Mouse (Mus musculus): ENCODE measurements at regions not wholly inside any gene's neighbourhood (a gene's known extent, or its start where the extent isn't known, plus 50 kb on each side); places are given as distances from the start of the nearest gene placed in this dataset.
"Not testable (repeated sequence)": the region's sequence is repeated elsewhere in the genome, so short reads cannot be mapped to it uniquely, and the experiment has no call there.

- H3K4me3 ChIP-seq (ENCODE audit: low read depth, low read length): no peak overlapping the region
- no peak overlapping the region for H3K9ac ChIP-seq (ENCODE audit: low read depth, low read length)
- H3K4me2 ChIP-seq (ENCODE audit: low read depth, low read length): no peak overlapping the region
- no peaks in the 10 kb centered on the region for H3K4me1 ChIP-seq (ENCODE audit: control insufficient read depth, low read depth, low read length)
- H3K36me3 ChIP-seq (ENCODE audit: control insufficient read depth, insufficient read depth): no peaks in the 10 kb centered on the region
- no peak overlapping the region for H3K27ac ChIP-seq (ENCODE audit: low read length)
- H3K27me3 ChIP-seq (ENCODE audit: control insufficient read depth, insufficient read depth, low read depth, low read length): no peaks in the 10 kb centered on the region
- ATAC-seq (ENCODE audit: low read depth): no peak
- H3K9me3 ChIP-seq (replicated peaks; ENCODE audit: control insufficient read depth, low read length): no peaks in the 10 kb centered on the region
- whole genome bisulfite sequencing (ENCODE audit: insufficient replicate concordance): 62% methylated on average over 14 of the region's 14 CpGs
Measured at GRCm38 (mm10) chr10:69045275-69045674, 106.0 kb upstream of the Rhobtb1 start.

- no peaks in the 10 kb centered on the region for H3K36me3 ChIP-seq (ENCODE audit: control insufficient read depth, insufficient read depth)
- H3K9me3 ChIP-seq (replicated peaks; ENCODE audit: control insufficient read depth, low read length): no peaks in the 10 kb centered on the region
- H3K4me1 ChIP-seq (ENCODE audit: control insufficient read depth, low read depth, low read length): no peaks in the 10 kb centered on the region
- no peak overlapping the region for H3K4me2 ChIP-seq (ENCODE audit: low read depth, low read length)
- no peaks in the 10 kb centered on the region for H3K27me3 ChIP-seq (ENCODE audit: control insufficient read depth, insufficient read depth, low read depth, low read length)
- no peak overlapping the region for H3K9ac ChIP-seq (ENCODE audit: low read depth, low read length)
- WGBS (ENCODE audit: insufficient replicate concordance): 55% methylated on average over 10 of the region's 10 CpGs
- no peak overlapping the region for H3K4me3 ChIP-seq (ENCODE audit: low read depth, low read length)
- no peak overlapping the region for H3K27ac ChIP-seq (ENCODE audit: low read length)
- no peak for ATAC-seq (ENCODE audit: low read depth)
Measured at GRCm38 (mm10) chr10:69046008-69046555, 105.2 kb upstream of the Rhobtb1 start.

- no peak for ATAC-seq (ENCODE audit: low read depth)
- Histone ChIP-seq H3K4me1 (ENCODE audit: control insufficient read depth, low read depth, low read length) (no peaks in the 10 kb centered on the region), H3K27me3 (ENCODE audit: control insufficient read depth, insufficient read depth, low read depth, low read length) (no peaks in the 10 kb centered on the region), H3K4me3 (ENCODE audit: low read depth, low read length) (no peak overlapping the region), H3K9ac (ENCODE audit: low read depth, low read length) (no peak overlapping the region), H3K9me3 (replicated peaks; ENCODE audit: control insufficient read depth, low read length) (no peaks in the 10 kb centered on the region), H3K36me3 (ENCODE audit: control insufficient read depth, insufficient read depth) (no peaks in the 10 kb centered on the region), H3K4me2 (ENCODE audit: low read depth, low read length) (no peak overlapping the region), H3K27ac (ENCODE audit: low read length) (no peak overlapping the region)
- WGBS (ENCODE audit: insufficient replicate concordance): 52% methylated on average over 11 of the region's 11 CpGs
Measured at GRCm38 (mm10) chr10:69078008-69078407, 73.2 kb upstream of the Rhobtb1 start.

- Histone ChIP-seq H3K36me3 (ENCODE audit: control insufficient read depth, insufficient read depth) (no peaks in the 10 kb centered on the region), H3K27me3 (ENCODE audit: control insufficient read depth, insufficient read depth, low read depth, low read length) (no peaks in the 10 kb centered on the region), H3K4me1 (ENCODE audit: control insufficient read depth, low read depth, low read length) (no peaks in the 10 kb centered on the region), H3K4me3 (ENCODE audit: low read depth, low read length) (no peak overlapping the region), H3K4me2 (ENCODE audit: low read depth, low read length) (no peak overlapping the region), H3K9me3 (replicated peaks; ENCODE audit: control insufficient read depth, low read length) (no peaks in the 10 kb centered on the region), H3K9ac (ENCODE audit: low read depth, low read length) (no peak overlapping the region), H3K27ac (ENCODE audit: low read length) (no peak overlapping the region)
- WGBS (ENCODE audit: insufficient replicate concordance): 54% methylated on average over 1 of the region's 1 CpGs
- ATAC-seq (ENCODE audit: low read depth): no peak
Measured at GRCm38 (mm10) chr10:69086184-69086583, 65.0 kb upstream of the Rhobtb1 start.

GRCm38 (mm10) chr10:69091872-69092271, 59.4 kb upstream of the Rhobtb1 start:
- H3K9ac ChIP-seq (ENCODE audit: low read depth, low read length): no peak overlapping the region
- H3K27ac ChIP-seq (ENCODE audit: low read length): no peak overlapping the region
- H3K36me3 ChIP-seq (ENCODE audit: control insufficient read depth, insufficient read depth): no peaks in the 10 kb centered on the region
- ATAC-seq (ENCODE audit: low read depth): no peak
- WGBS (ENCODE audit: insufficient replicate concordance): 19% methylated on average over 3 of the region's 3 CpGs
- H3K4me3 ChIP-seq (ENCODE audit: low read depth, low read length): no peak overlapping the region
- H3K27me3 ChIP-seq (ENCODE audit: control insufficient read depth, insufficient read depth, low read depth, low read length): no peaks in the 10 kb centered on the region
- no peaks in the 10 kb centered on the region for H3K4me1 ChIP-seq (ENCODE audit: control insufficient read depth, low read depth, low read length)
- H3K4me2 ChIP-seq (ENCODE audit: low read depth, low read length): no peak overlapping the region
- no peaks in the 10 kb centered on the region for H3K9me3 ChIP-seq (replicated peaks; ENCODE audit: control insufficient read depth, low read length)

DNA sequence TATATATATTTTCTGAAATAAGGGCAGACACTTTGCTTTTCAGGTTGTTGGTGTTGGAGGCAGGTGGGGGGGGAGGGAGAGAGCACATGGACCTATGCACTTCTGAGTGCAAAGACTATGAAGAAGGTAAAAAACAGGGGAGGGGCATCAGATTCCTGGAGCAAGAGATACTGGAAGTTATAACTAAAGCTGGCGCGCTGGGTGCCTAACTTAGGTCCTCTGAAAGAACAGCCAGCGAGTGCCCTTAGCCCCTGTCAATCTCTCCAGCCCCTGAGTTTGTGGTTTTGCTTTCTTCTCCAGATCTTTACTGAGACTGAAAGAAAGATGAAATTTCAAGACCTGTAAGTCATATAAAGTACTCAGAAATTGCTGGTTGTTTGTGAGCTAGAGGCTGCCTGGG, 51.2 kb upstream of the Rhobtb1 start:
- Histone ChIP-seq H3K27me3 (ENCODE audit: control insufficient read depth, insufficient read depth, low read depth, low read length) (no peaks in the 10 kb centered on the region), H3K9ac (ENCODE audit: low read depth, low read length) (no peak overlapping the region), H3K27ac (ENCODE audit: low read length) (no peak overlapping the region), H3K4me2 (ENCODE audit: low read depth, low read length) (no peak overlapping the region), H3K4me1 (ENCODE audit: control insufficient read depth, low read depth, low read length) (no peaks in the 10 kb centered on the region), H3K36me3 (ENCODE audit: control insufficient read depth, insufficient read depth) (no peaks in the 10 kb centered on the region), H3K9me3 (replicated peaks; ENCODE audit: control insufficient read depth, low read length) (no peaks in the 10 kb centered on the region), H3K4me3 (ENCODE audit: low read depth, low read length) (no peak overlapping the region)
- ATAC-seq (ENCODE audit: low read depth): no peak
- 68% methylated on average over 3 of the region's 3 CpGs for WGBS (ENCODE audit: insufficient replicate concordance)

DNA sequence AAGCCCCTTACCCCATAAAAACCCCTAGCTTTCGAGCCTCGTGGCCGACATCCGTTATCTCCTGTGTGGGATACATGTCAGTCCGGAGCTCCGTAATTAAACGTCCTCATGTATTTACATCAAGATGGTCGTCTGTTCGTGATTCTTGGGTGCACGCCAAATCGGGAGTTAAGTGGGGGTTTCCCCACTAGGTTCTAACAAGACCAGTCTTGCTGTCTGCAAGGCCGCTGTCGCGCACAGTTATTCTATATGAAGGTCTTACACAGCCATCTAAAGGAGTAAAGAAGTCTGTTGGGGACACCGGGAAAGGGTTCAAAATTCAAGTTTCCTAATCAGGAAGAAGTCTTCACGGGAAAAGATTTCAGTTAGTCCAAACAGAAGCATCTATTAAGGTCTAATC, 50.5 kb upstream of the Rhobtb1 start:
- not testable (repeated sequence) for H3K36me3 ChIP-seq (ENCODE audit: control insufficient read depth, insufficient read depth); H3K4me3 ChIP-seq (ENCODE audit: low read depth, low read length); H3K9me3 ChIP-seq (replicated peaks; ENCODE audit: control insufficient read depth, low read length); H3K9ac ChIP-seq (ENCODE audit: low read depth, low read length); H3K27ac ChIP-seq (ENCODE audit: low read length); H3K4me1 ChIP-seq (ENCODE audit: control insufficient read depth, low read depth, low read length); H3K4me2 ChIP-seq (ENCODE audit: low read depth, low read length); ATAC-seq (ENCODE audit: low read depth); H3K27me3 ChIP-seq (ENCODE audit: control insufficient read depth, insufficient read depth, low read depth, low read length)
- 75% methylated on average over 16 of the region's 16 CpGs for WGBS (ENCODE audit: insufficient replicate concordance)

All from liver, embryonic 16.5 days (tissue).